7 mouse cellular contexts compared by ENCODE assay signal in genomic region chr16:13902888-13903483, GRCm38 (mm10). TPM values are rescaled to one million over a fixed set of nuclear protein-coding genes. Genes with fewer than 3 reads are reported as not detected.
DNase-seq lines count a peak whose midpoint lies in the region; ATAC-seq lines count a peak whose summit lies in the region.

TSS of gene Pdxdc1 (minus strand) at chr16:13903131.
TSS of gene Mpv17l (plus strand) at chr16:13903161.

- peak within 1 kb of the TSS; percentile 87 for H3K9ac ChIP-seq in embryonic facial prominence, embryonic 11.5 days (replicated peaks; ENCODE audit: low read length)
- peak within 1 kb of the TSS; percentile 90 for H3K9ac ChIP-seq in midbrain, embryonic 13.5 days (replicated peaks)

- 0% methylated on average over 57 of the region's 57 CpGs for WGBS in embryonic facial prominence, embryonic 11.5 days
- under 1% methylated on average over 56 of the region's 57 CpGs for WGBS in limb, embryonic 10.5 days
- WGBS in midbrain, embryonic 13.5 days: 0% methylated on average over 35 of the region's 57 CpGs

- no peaks in the 10 kb centered on the region for H3K27me3 ChIP-seq in embryonic facial prominence, embryonic 11.5 days (ENCODE audit: control insufficient read depth, insufficient read depth, low read length)
- H3K27me3 ChIP-seq in limb, embryonic 10.5 days (ENCODE audit: low read depth, poor library complexity, severe bottlenecking): no peaks in the 10 kb centered on the region
- H3K27me3 ChIP-seq in midbrain, embryonic 13.5 days: no peaks in the 10 kb centered on the region

- no peaks in the 10 kb centered on the region for H3K4me1 ChIP-seq in embryonic facial prominence, embryonic 11.5 days (ENCODE audit: control insufficient read depth, insufficient read depth, low read length)
- peaks cover 14% of the 10 kb centered on the region for H3K4me1 ChIP-seq in limb, embryonic 10.5 days
- H3K4me1 ChIP-seq in midbrain, embryonic 13.5 days (replicated peaks): peaks cover 13% of the 10 kb centered on the region

- H3K4me3 ChIP-seq in embryonic facial prominence, embryonic 11.5 days (ENCODE audit: low read depth, low read length): peak within 1 kb of the TSS; percentile 86
- H3K4me3 ChIP-seq in limb, embryonic 10.5 days: peak within 1 kb of the TSS; percentile 89
- H3K4me3 ChIP-seq in midbrain, embryonic 13.5 days (replicated peaks): peak within 1 kb of the TSS; percentile 92

- H3K4me2 ChIP-seq in embryonic facial prominence, embryonic 11.5 days (ENCODE audit: low read depth, low read length): peak within 1 kb of the TSS; percentile 74
- H3K4me2 ChIP-seq in midbrain, embryonic 13.5 days (replicated peaks): peak within 1 kb of the TSS; percentile 73

- H3K36me3 ChIP-seq in embryonic facial prominence, embryonic 11.5 days (replicated peaks; ENCODE audit: control insufficient read depth, insufficient read depth, low read depth, low read length): no peaks in the 10 kb centered on the region
- no peaks in the 10 kb centered on the region for H3K36me3 ChIP-seq in limb, embryonic 10.5 days
- no peaks in the 10 kb centered on the region for H3K36me3 ChIP-seq in midbrain, embryonic 13.5 days

- H3K9me3 ChIP-seq in embryonic facial prominence, embryonic 11.5 days (replicated peaks; ENCODE audit: control insufficient read depth, low read length): no peaks in the 10 kb centered on the region
- H3K9me3 ChIP-seq in limb, embryonic 10.5 days (replicated peaks): no peaks in the 10 kb centered on the region
- H3K9me3 ChIP-seq in midbrain, embryonic 13.5 days: no peaks in the 10 kb centered on the region

- ATAC-seq in embryonic facial prominence, embryonic 11.5 days (replicated peaks; ENCODE audit: insufficient number of reproducible peaks, low FRiP score, low TSS enrichment, low read depth): peak; percentile 95
- ATAC-seq in granulocyte monocyte progenitor cell, adult 5-6 weeks (replicated peaks; ENCODE audit: poor library complexity, severe bottlenecking): peak; percentile 78
- ATAC-seq in midbrain, embryonic 13.5 days: peak; percentile 97

- peak within 1 kb of the TSS; percentile 54; the same call in 1 of the 2 replicates for H3K27ac ChIP-seq in embryonic facial prominence, embryonic 11.5 days (replicated peaks; ENCODE audit: low read depth, low read length)
- H3K27ac ChIP-seq in limb, embryonic 10.5 days: peak within 1 kb of the TSS; percentile 90
- peak within 1 kb of the TSS; percentile 91 for H3K27ac ChIP-seq in midbrain, embryonic 13.5 days

- DNase-seq in adrenal gland, postnatal 14 days: peak; percentile 98
- peak; percentile 95 for DNase-seq in embryonic facial prominence, embryonic 11.5 days (ENCODE audit: low spot score)
- DNase-seq in kidney, adult 11 months: peak; percentile 97
- DNase-seq in limb, embryonic 10.5 days (ENCODE audit: low spot score): peak; percentile 97
- peak; percentile 99 for DNase-seq in spleen, adult 12 weeks (ENCODE audit: low spot score)

RNA-seq across cellular contexts. Expression of gene Pdxdc1, which starts in this region (rescaled TPM):
- total RNA-seq in adrenal gland, postnatal 14 days (2021): 75.3 and 82.3 TPM in 2 replicates
- 91.2 and 94.9 TPM in 2 replicates for polyA plus RNA-seq in embryonic facial prominence, embryonic 11.5 days (2014; fragmentation: Nextera tagmentation; extraction: Ambion mirVana)
- total RNA-seq in granulocyte monocyte progenitor cell, adult 5-6 weeks (2014; fragmentation: Nextera tagmentation): 48.3 and 52.0 TPM in 2 replicates
- total RNA-seq in granulocyte monocyte progenitor cell, adult 5-6 weeks (2017): 67.8 and 71.6 TPM in 2 replicates
- 65.1 and 86.5 TPM in 2 replicates for polyA plus RNA-seq in limb, embryonic 10.5 days (2016; fragmentation: Nextera tagmentation; extraction: Ambion mirVana)
- polyA plus RNA-seq in midbrain, embryonic 13.5 days (2015; fragmentation: Nextera tagmentation; extraction: Ambion mirVana): 66.3 and 68.7 TPM in 2 replicates

RNA-seq across cellular contexts. Expression of gene Mpv17l, which starts in this region (rescaled TPM):
- 5.2 and 6.2 TPM in 2 replicates for total RNA-seq in adrenal gland, postnatal 14 days (2021)
- 2.8 and 4.4 TPM in 2 replicates for polyA plus RNA-seq in embryonic facial prominence, embryonic 11.5 days (2014; fragmentation: Nextera tagmentation; extraction: Ambion mirVana)
- not detected in 2 replicates for total RNA-seq in granulocyte monocyte progenitor cell, adult 5-6 weeks (2014; fragmentation: Nextera tagmentation)
- total RNA-seq in granulocyte monocyte progenitor cell, adult 5-6 weeks (2017): 0.65 TPM in 1 of 2 replicates, not detected in the other
- polyA plus RNA-seq in limb, embryonic 10.5 days (2016; fragmentation: Nextera tagmentation; extraction: Ambion mirVana): 2.4 and 2.8 TPM in 2 replicates
- 9.3 and 11.7 TPM in 2 replicates for polyA plus RNA-seq in midbrain, embryonic 13.5 days (2015; fragmentation: Nextera tagmentation; extraction: Ambion mirVana)

Comparison
In these comparisons a context has a peak if more than half of its experiments do, and no peak if none do; other contexts are left out.
1. Peak in every context shown above with its lines: DNase-seq, ATAC-seq, H3K4me3 ChIP-seq and H3K27ac ChIP-seq.